Mouse (Mus musculus) thymus, postnatal 14 days (tissue): ENCODE results near the gene Pla2g15.

Experiments used
- DNase-seq: peaks from one replicate; pipeline ENCODE4 v3.0.0; 2021

Pla2g15 gene

GRCm38 (mm10) chr8:106149801-106150652 lies at the start of gene Pla2g15:
TSS of gene Pla2g15 (plus strand) at chr8:106150399.
- peak; percentile 96 for DNase-seq

GRCm38 (mm10) chr8:106102321-106102720 lies 47.9 kb upstream of the Pla2g15 start:
- peak; percentile 65 for DNase-seq

- peak; percentile 74 for DNase-seq
Measured at GRCm38 (mm10) chr8:106103888-106104287, 46.3 kb upstream of the Pla2g15 start.

- no peak for DNase-seq
Measured at GRCm38 (mm10) chr8:106106193-106106592, 44.0 kb upstream of the Pla2g15 start.

- peak; percentile 58 for DNase-seq
Measured at GRCm38 (mm10) chr8:106108080-106108479, 42.1 kb upstream of the Pla2g15 start.

GRCm38 (mm10) chr8:106108729-106109128 lies 41.5 kb upstream of the Pla2g15 start:
- peak; percentile 53 for DNase-seq

- peak; percentile 55 for DNase-seq
Measured at GRCm38 (mm10) chr8:106112041-106112440, 38.2 kb upstream of the Pla2g15 start.

GRCm38 (mm10) chr8:106112514-106112913 lies 37.7 kb upstream of the Pla2g15 start:
- peak; percentile 81 for DNase-seq

- peak; percentile 91 for DNase-seq
Measured at GRCm38 (mm10) chr8:106115897-106116296, 34.3 kb upstream of the Pla2g15 start.

- DNase-seq: no peak
Measured at GRCm38 (mm10) chr8:106123443-106123842, 26.8 kb upstream of the Pla2g15 start.

GRCm38 (mm10) chr8:106126055-106126454 lies 24.1 kb upstream of the Pla2g15 start:
- no peak for DNase-seq

- no peak for DNase-seq
Measured at GRCm38 (mm10) chr8:106127054-106127453, 23.1 kb upstream of the Pla2g15 start.

- DNase-seq: peak; percentile 27
Measured at GRCm38 (mm10) chr8:106127882-106128410, 22.3 kb upstream of the Pla2g15 start.

GRCm38 (mm10) chr8:106129232-106129930 lies 20.8 kb upstream of the Pla2g15 start:
- no peak for DNase-seq

GRCm38 (mm10) chr8:106129997-106130396 lies 20.2 kb upstream of the Pla2g15 start:
- DNase-seq: peak; percentile 12

GRCm38 (mm10) chr8:106130505-106130904 lies 19.7 kb upstream of the Pla2g15 start:
- DNase-seq: no peak

GRCm38 (mm10) chr8:106131021-106131420 lies 19.2 kb upstream of the Pla2g15 start:
- no peak for DNase-seq

GRCm38 (mm10) chr8:106131488-106132222 lies 18.5 kb upstream of the Pla2g15 start:
- DNase-seq: no peak

GRCm38 (mm10) chr8:106132356-106132755 lies 17.8 kb upstream of the Pla2g15 start:
- no peak for DNase-seq

- peak; percentile 54 for DNase-seq
Measured at GRCm38 (mm10) chr8:106133526-106133925, 16.7 kb upstream of the Pla2g15 start.

GRCm38 (mm10) chr8:106133946-106134345 lies 16.3 kb upstream of the Pla2g15 start:
- no peak for DNase-seq

- peak; percentile 65 for DNase-seq
Measured at GRCm38 (mm10) chr8:106134751-106135571, 15.2 kb upstream of the Pla2g15 start.
